Mouse (Mus musculus): ENCODE results near the gene Zfp976. TPM values are rescaled to one million over a fixed set of nuclear protein-coding genes. Genes with fewer than 3 reads are reported as not detected.
"Not testable (repeated sequence)": the region's sequence is repeated elsewhere in the genome, so short reads cannot be mapped to it uniquely, and the experiment has no call there.

Zfp976 gene
- 1 to 10 TPM; 2.4 to 2.5 TPM for total RNA-seq (2021)

- intact Hi-C loops (cut with DNase I) = not testable (repeated sequence)
- peak; percentile 62 for DNase-seq (ENCODE audit: low spot score)
Measured at GRCm38 (mm10) chr7:42642152-42643115, at the start of gene Zfp976. Gene Zfp976 (minus strand): TSS chr7:42642588.

GRCm38 (mm10) chr7:42680081-42680480, 37.7 kb upstream of the Zfp976 start:
- intact Hi-C loops (cut with DNase I) = not testable (repeated sequence)

GRCm38 (mm10) chr7:42679646-42680045, 37.3 kb upstream of the Zfp976 start:
- DNase-seq (ENCODE audit: low spot score); intact Hi-C loops (cut with DNase I): not testable (repeated sequence)

More at GRCm38 (mm10) chr7:42680081-42680480, 37.7 kb upstream of the Zfp976 start:
- not testable (repeated sequence) for DNase-seq (ENCODE audit: low spot score)

DNA sequence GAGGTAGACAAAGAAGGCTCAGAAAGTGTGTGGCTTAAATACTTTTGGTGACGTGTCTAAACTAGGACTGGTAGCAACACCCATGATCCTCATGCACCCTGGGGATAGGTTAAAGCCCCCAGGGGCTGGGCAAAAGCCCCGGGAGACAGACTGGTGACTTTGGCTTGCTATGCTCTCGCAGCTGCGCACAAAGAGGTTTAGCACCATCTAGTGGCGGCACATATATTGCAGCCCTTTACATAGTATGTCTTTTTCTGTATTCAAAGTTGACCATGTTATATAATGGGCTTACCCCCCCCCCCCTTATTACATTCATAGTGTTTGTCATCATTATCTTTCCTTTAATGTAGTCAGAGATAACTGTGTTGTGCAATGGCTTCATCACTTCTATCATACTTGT, 17.8 kb upstream of the Zfp976 start:
- intact Hi-C loops (cut with DNase I); DNase-seq (ENCODE audit: low spot score): not testable (repeated sequence)

DNA sequence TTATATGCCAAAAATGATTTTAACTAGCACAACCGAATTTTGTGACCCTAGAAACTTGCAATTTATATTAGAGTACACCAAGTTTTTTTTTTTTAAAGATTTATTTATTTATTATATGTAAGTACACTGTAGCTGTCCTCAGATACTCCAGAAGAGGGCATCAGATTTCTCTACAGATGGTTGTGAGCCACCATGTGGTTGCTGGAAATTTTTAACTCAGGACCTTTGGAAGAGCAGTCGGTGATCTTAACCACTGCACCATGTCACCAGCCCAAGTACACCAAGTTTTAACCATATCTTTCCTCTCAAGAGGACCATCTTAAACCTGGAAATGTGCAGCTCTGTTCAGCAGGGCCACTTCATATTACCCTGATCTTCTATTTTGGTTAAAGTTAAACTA, 12.8 kb upstream of the Zfp976 start:
- DNase-seq (ENCODE audit: low spot score); intact Hi-C loops (cut with DNase I): not testable (repeated sequence)

GRCm38 (mm10) chr7:42643120-42643620, 782 bp upstream of the Zfp976 start:
- DNase-seq (ENCODE audit: low spot score); intact Hi-C loops (cut with DNase I): not testable (repeated sequence)

- intact Hi-C loops (cut with DNase I); DNase-seq (ENCODE audit: low spot score): not testable (repeated sequence)
Measured at GRCm38 (mm10) chr7:42631031-42631430, 11.4 kb downstream of the Zfp976 start.

- DNase-seq (ENCODE audit: low spot score); intact Hi-C loops (cut with DNase I): not testable (repeated sequence)
Measured at GRCm38 (mm10) chr7:42595666-42596065, 46.7 kb downstream of the Zfp976 start.

- intact Hi-C loops (cut with DNase I) = not testable (repeated sequence)
Measured at GRCm38 (mm10) chr7:42592413-42592812, 50.0 kb downstream of the Zfp976 start, which contains the start of gene Zfp977. Gene Zfp977 (minus strand): TSS chr7:42592547.

DNA sequence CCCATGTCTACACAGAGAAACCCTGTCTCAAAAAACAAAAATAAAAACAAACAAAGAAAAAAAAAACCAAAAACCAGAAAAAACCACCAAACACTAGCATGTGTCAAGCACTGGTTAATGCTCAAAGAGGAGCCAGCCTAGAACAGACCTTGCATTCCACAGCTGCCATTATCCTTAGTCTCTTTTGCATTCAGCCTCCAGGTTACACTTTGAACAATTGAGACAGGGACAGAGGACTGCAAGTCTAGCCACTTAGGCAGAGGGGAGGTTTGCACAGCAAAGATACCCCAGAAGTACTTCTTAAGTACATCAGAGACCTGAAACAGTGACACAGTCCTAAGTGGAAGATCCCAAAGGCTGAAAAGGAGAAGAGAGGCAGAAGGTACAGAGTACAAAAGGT, 51.1 kb downstream of the Zfp976 start:
- intact Hi-C loops (cut with DNase I); DNase-seq (ENCODE audit: low spot score): not testable (repeated sequence)

More at GRCm38 (mm10) chr7:42592413-42592812, 50.0 kb downstream of the Zfp976 start, which contains the start of gene Zfp977:
- not testable (repeated sequence) for DNase-seq (ENCODE audit: low spot score)

DNA sequence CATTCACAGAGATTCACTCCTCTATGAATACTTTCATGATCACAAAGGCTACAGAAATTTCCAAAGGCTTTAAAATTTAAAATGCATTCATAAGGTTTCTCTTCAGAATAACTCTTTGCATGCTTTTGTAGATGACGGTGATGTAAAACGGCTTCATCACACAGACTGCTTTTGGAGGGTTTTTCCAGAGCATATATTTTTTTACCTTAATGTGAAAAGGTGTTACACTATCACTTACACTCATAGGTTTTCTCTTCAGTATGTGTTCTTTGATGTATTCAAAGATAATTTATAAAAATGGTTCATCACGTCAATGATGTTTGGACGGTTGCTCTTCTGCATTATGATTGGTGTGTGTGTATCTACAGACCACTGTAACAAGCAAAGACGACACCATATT, 63.9 kb downstream of the Zfp976 start, which contains the start of gene Gm21028:
TSS of gene Gm21028 (minus strand) at position 101 of the 400 bp plus-strand sequence.
- no peak for DNase-seq (ENCODE audit: low spot score)
- intact Hi-C loops (cut with DNase I) = no loop called here

Small RNA genes lying within 50 kb of the gene (microRNA-seq; reads per million reads assigned to microRNA genes)
- gene Gm24938 = not detected

Other genes with a start within 250 kb of the Zfp976 start
- gene 4933421I07Rik, start 194.5 kb downstream of the Zfp976 start, total RNA-seq (2021) = not detected
- gene Zfp141, start 136.8 kb downstream of the Zfp976 start, total RNA-seq (2021) = 1 to 10 TPM; 4.3 to 5.0 TPM
- gene Gm21028, start 64.0 kb downstream of the Zfp976 start, total RNA-seq (2021) = not detected
- gene Zfp977, start 50.0 kb downstream of the Zfp976 start, total RNA-seq (2021) = under 1 TPM; 0.47 to 0.48 TPM
- gene Zfp975, start 50.2 kb upstream of the Zfp976 start, total RNA-seq (2021) = 1 to 10 TPM; 4.0 to 5.4 TPM
- gene Gm17067, start 84.4 kb upstream of the Zfp976 start, total RNA-seq (2021) = not detected
- not detected for gene Vmn2r62, start 150.9 kb upstream of the Zfp976 start, total RNA-seq (2021)
- gene Gm2381, start 224.6 kb upstream of the Zfp976 start, total RNA-seq (2021) = under 1 TPM; 0.06 to 0.08 TPM

Measured in heart, postnatal 25 days (tissue).